Mouse (Mus musculus): Measurements from ENCODE around the gene Armh1. TPM values are rescaled to one million over a fixed set of nuclear protein-coding genes. Genes with fewer than 3 reads are reported as not detected.

Armh1 gene
- 1.3 and 1.6 TPM in 2 replicates for polyA plus RNA-seq (2012; rRNA removed)

GRCm38 (mm10) chr4:117251801-117252316 lies at the start of gene Armh1, which contains the start of gene Tmem53:
TSS of gene Armh1 (minus strand) at chr4:117252125.
TSS of gene Tmem53 (plus strand) at chr4:117251951.
- TF ChIP-seq POLR2A (IDR thresholded peaks at IDR 0.05; ENCODE audit: borderline replicate concordance, extremely low read depth, insufficient read depth, insufficient read length, poor library complexity, severe bottlenecking) (no peak), CTCF (IDR thresholded peaks at IDR 0.05; ENCODE audit: borderline replicate concordance, extremely low read depth, insufficient read depth, insufficient read length) (no peak)
- DNase-seq (ENCODE audit: low read depth): peak; percentile 94

DNA sequence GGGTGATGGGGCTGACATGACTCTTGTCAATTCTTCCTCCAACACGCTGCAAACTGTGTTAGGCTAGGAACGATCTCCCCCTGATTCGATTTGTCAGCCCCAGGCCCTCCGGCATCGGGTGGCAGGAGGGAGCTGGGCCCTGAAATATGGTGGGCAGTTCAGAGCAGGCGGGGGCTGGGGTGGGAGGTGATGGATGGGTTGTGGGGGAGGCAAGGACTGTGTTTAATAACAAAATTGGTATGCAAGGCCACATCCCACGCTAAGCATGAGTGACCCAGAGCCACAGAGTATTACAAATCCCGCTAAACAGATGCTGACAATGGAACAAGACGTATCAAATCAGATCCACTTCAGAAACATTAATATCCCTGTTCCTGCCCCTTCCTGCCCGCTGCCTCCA lies 48.0 kb upstream of the Armh1 start:
- no peak for TF ChIP-seq POLR2A (IDR thresholded peaks at IDR 0.05; ENCODE audit: borderline replicate concordance, extremely low read depth, insufficient read depth, insufficient read length, poor library complexity, severe bottlenecking)
- no peak for TF ChIP-seq CTCF (IDR thresholded peaks at IDR 0.05; ENCODE audit: borderline replicate concordance, extremely low read depth, insufficient read depth, insufficient read length)
- no peak for DNase-seq (ENCODE audit: low read depth)

DNA sequence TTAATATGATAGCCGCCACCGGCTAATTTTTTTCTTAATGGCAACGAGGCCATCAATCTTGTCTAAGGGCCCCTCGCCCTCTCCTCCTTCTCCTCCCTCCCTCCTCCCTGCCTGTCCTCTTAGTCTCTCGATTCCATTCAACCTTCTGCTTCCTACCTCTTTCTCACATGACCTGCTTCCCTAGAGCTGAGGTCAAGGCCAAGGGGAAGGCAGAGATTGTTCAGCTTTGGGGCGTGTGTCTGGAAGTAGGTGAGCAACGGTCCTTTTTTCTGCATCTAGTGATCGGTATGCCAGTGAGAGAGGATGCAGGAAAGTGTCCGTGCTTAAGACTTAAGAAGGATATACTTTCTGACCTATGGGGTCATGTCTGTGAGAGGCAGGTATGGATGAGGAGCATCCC lies 45.9 kb upstream of the Armh1 start:
- no peak for DNase-seq (ENCODE audit: low read depth)
- TF ChIP-seq CTCF (IDR thresholded peaks at IDR 0.05; ENCODE audit: borderline replicate concordance, extremely low read depth, insufficient read depth, insufficient read length) (no peak), POLR2A (IDR thresholded peaks at IDR 0.05; ENCODE audit: borderline replicate concordance, extremely low read depth, insufficient read depth, insufficient read length, poor library complexity, severe bottlenecking) (no peak)

GRCm38 (mm10) chr4:117296849-117297593 lies 45.1 kb upstream of the Armh1 start:
- TF ChIP-seq POLR2A (IDR thresholded peaks at IDR 0.05; ENCODE audit: borderline replicate concordance, extremely low read depth, insufficient read depth, insufficient read length, poor library complexity, severe bottlenecking) (no peak), CTCF (IDR thresholded peaks at IDR 0.05; ENCODE audit: borderline replicate concordance, extremely low read depth, insufficient read depth, insufficient read length) (no peak)
- DNase-seq (ENCODE audit: low read depth): no peak

DNA sequence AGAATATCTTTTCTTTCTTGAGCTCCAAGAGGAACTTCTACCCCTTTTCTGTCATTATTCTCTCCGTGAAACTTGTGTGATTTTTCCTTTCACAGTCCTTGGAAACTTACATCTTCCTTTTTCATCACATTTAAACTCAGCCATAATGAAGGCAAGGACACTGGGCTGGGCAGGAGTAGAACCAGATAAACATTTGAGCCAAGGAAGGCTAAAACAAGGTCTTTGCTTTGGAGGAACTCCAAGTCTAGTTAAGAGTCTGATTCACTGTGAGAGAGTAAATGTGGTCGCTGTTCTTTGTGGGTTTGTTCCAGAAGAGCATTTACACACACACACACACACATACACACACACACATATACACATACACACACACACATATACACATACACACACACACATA lies 39.8 kb upstream of the Armh1 start:
- no peak for DNase-seq (ENCODE audit: low read depth)
- TF ChIP-seq CTCF (IDR thresholded peaks at IDR 0.05; ENCODE audit: borderline replicate concordance, extremely low read depth, insufficient read depth, insufficient read length) (no peak), POLR2A (IDR thresholded peaks at IDR 0.05; ENCODE audit: borderline replicate concordance, extremely low read depth, insufficient read depth, insufficient read length, poor library complexity, severe bottlenecking) (no peak)

DNA sequence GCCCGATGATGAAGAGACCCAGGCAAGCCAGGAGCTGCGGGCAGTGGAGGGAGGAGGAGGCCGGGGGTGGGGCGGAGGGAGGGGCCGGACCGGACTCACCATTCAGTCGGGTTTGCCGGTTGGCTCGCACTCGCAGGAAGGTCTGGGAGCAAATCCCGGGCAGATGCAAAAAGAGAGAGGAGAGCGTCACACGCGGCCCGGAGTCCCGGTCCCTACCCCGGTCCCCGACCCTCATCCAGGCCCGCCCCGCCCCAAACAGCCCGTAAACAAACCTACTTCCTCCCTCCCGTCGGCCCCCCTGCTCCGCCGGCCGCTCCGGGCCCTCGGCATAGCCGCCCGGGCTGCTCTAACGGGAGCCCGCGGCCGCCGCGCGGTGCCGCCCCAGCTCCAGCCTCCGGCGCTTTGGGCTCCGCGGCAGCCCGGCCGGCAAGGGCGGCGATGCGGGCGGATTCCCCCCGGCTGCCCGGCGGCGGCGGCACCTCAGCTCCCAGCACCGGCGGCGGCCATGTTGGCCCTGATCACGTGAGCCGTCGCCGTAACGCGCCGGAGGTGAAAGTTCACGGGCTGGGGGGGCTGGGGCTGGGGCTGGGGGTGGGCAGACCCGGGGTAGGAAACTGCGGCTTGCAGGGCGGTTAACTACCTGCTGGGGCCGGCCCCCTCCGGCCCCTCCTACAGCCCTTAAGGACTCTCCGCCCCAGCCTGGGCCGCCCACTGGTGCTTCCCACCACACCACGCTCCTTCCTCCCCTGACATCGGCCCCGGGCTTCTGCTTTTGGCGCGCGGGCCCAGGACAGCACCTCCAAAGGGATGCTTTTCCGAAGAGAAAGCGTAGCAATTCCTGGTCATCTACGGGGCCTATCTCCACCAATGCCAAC lies 37.2 kb upstream of the Armh1 start:
- peak; percentile 63; the same call in 1 of the 2 replicates for TF ChIP-seq POLR2A (IDR thresholded peaks at IDR 0.05; ENCODE audit: borderline replicate concordance, extremely low read depth, insufficient read depth, insufficient read length, poor library complexity, severe bottlenecking)
- TF ChIP-seq CTCF (IDR thresholded peaks at IDR 0.05; ENCODE audit: borderline replicate concordance, extremely low read depth, insufficient read depth, insufficient read length): no peak
- DNase-seq (ENCODE audit: low read depth): peak; percentile 88

DNA sequence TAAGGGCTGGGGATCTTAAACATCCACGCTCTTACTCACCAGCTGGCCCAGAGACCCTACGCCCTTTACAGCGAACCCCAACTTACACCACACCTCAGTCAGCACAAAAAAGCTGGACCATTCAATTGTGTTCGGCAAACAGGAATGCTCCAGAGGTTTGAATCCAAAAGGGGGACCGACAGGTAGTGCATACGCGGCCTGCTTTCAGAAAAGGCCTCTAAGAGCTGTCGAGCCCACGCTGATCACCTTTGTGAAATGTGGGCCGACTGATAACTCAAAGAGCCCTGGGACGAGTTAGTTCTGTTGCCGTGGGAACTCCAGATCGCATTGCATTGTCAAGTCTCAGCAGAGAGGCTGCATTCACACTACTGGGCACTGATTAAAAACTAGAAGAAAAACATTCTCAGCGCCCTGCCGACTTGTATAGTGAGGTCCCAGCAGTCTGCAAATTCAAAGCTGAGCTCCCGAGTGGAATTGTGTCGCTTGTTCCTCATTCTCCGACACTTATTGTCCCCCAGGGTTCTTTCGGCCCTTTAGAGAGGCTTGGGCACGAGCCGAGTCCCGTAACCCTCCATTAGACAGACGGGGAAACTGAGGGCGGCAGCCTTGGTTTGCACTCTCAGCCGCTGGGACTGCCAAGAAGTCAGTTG lies 36.5 kb upstream of the Armh1 start:
- peak; percentile 82 for DNase-seq (ENCODE audit: low read depth)
- TF ChIP-seq POLR2A (IDR thresholded peaks at IDR 0.05; ENCODE audit: borderline replicate concordance, extremely low read depth, insufficient read depth, insufficient read length, poor library complexity, severe bottlenecking) (no peak), CTCF (IDR thresholded peaks at IDR 0.05; ENCODE audit: borderline replicate concordance, extremely low read depth, insufficient read depth, insufficient read length) (no peak)

DNA sequence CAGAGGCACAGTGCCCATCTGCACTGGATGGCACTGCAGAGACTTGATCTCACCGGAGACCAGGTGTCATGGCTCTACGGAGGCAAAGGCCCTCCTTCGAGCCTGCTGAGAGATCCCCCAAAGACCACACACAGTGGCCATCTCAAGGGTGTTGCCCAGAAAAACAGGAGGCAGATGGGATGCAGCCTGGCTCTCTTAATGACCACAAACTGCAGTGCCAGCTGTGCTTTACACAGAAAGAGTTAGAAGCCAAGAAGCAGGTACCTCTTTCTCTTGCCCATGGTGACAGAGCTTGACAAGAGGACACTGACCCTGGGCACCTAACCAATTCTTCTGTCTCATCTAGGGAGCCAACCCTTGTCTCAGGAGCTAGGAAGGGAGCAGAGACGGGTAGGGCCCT lies 32.4 kb upstream of the Armh1 start:
- no peak for DNase-seq (ENCODE audit: low read depth)

DNA sequence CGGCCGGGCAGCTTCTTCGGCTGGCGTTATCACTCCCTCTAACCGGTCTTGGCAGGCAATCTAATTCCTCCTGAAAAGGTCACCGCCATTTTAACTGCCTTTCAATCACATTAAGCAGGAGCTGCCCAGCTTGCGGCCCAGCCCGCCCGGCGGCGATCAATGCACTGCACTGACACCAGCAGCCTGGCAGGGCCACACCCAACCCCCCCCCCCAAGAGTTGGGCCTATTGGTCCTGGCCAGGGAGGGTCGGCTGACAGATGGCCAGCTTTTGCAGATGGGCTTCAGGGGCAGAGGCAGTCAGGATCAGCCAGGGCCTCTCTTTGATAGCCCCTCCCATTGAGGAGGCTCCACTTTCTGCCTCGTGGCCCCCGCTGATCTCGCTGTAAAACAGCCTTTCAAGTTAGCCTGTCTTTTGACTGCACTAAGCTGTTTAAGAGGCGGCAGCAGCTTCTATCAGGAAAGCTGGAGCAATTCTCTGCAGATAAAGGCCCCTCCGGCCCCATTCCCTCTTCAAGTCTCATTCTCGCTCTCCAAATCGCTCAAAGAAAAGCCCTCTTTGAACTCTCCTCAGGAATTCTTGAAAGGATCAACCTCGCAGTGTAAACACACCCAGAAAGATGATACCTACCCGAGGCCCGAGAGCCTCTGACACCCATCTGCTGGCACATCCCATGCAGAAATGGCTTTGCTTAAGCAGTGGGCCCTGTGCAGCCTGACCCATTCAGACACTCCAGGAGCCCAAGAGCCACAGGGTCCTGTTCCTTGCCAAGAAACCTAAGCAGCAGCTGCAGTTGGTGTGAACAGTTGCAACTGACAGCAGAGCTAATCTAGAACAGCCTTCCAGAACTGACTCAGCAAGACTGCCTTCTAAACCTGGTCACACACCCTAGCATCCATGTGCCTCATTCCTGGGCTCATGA lies 31.6 kb upstream of the Armh1 start:
- peak; percentile 85 for DNase-seq (ENCODE audit: low read depth)
- TF ChIP-seq POLR2A (IDR thresholded peaks at IDR 0.05; ENCODE audit: borderline replicate concordance, extremely low read depth, insufficient read depth, insufficient read length, poor library complexity, severe bottlenecking) (no peak), CTCF (IDR thresholded peaks at IDR 0.05; ENCODE audit: borderline replicate concordance, extremely low read depth, insufficient read depth, insufficient read length) (no peak)

More for the DNA sequence above, 32.4 kb upstream of the Armh1 start:
- no peak for TF ChIP-seq POLR2A (IDR thresholded peaks at IDR 0.05; ENCODE audit: borderline replicate concordance, extremely low read depth, insufficient read depth, insufficient read length, poor library complexity, severe bottlenecking)
- no peak for TF ChIP-seq CTCF (IDR thresholded peaks at IDR 0.05; ENCODE audit: borderline replicate concordance, extremely low read depth, insufficient read depth, insufficient read length)

All from brain, embryonic 14.5 days (tissue).